Mouse (Mus musculus): ENCODE measurements around the gene Mcrip1. TPM values are rescaled to one million over a fixed set of nuclear protein-coding genes. Genes with fewer than 3 reads are reported as not detected.
A peak's percentile ranks its signal among the peaks of the same experiment; 100 is the strongest.
"Not testable (repeated sequence)": the region's sequence is repeated elsewhere in the genome, so short reads cannot be mapped to it uniquely, and the experiment has no call there.

Mcrip1 gene
- polyA plus RNA-seq, 1 experiment = 153 TPM

DNA sequence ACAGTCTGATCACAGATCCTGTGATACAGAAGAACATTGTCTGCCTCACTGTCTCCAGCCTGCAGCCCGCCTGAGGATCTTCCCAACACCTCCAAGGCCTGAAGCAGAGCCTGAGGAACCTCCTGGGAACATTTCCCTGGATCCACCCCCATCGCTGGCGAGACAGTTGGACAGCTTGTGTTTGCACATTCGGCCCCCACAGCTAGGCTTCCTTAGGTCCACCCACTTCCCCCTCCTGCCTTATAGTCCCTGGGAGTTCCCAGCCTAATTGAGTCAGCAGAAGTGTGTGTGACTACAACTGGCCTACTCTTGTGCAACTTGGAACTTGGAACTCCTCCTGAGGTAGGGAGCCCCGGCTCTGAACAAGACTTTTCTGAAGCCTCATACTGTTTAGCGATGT lies 31.5 kb downstream of the Mcrip1 start:
- peak; percentile 85 to 91 for DNase-seq (ENCODE audit: extremely low spot score in 1 of 2, low spot score in 1 of 2)

GRCm38 (mm10) chr11:120517147-120517546 lies 32.4 kb downstream of the Mcrip1 start:
- no peak for DNase-seq (ENCODE audit: extremely low spot score in 1 of 2, low spot score in 1 of 2)

DNA sequence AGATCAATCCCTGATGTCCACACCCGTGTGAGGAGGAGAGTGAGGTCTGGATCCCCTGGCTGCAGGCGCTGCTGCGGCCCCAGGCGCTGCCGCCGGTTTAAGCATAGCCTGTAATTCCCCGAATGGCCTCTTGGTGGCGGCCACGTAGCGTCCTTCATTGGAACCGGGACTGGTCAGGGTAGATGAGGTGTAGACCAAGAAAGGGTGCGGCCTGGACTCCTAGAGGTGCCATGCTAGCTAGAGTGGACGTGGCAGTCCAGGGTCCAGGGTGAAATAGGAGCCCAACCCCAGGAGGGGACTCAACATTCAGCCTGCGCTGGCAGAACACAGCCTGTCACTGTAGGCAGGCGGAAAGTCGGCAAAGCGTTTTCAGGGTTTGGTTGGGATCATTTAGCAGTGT lies 33.9 kb downstream of the Mcrip1 start:
- DNase-seq (ENCODE audit: extremely low spot score in 1 of 2, low spot score in 1 of 2) = peak; percentile 36 to 94

DNA sequence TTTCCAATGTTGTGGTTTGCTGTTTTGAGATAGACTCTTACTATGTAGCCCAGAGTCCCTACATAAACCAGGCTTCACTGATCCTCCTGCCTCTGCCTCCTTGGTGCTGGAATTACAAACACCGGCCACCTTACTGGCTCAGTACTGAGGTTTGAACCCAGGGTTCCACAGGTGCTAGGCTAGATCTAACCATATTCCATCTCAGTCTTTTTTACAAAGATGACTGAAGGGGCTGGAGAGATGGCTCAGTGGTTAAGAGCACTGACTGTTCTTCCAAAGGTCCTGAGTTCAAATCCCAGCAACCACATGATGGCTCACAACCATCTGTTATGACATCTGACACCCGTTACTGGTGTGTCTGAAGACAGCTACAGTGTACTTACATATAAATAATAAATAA lies 35.3 kb downstream of the Mcrip1 start:
- not testable (repeated sequence) for DNase-seq (ENCODE audit: extremely low spot score in 1 of 2, low spot score in 1 of 2)

GRCm38 (mm10) chr11:120512790-120513453 lies 36.6 kb downstream of the Mcrip1 start:
- no peak for DNase-seq (ENCODE audit: extremely low spot score in 1 of 2, low spot score in 1 of 2)

DNA sequence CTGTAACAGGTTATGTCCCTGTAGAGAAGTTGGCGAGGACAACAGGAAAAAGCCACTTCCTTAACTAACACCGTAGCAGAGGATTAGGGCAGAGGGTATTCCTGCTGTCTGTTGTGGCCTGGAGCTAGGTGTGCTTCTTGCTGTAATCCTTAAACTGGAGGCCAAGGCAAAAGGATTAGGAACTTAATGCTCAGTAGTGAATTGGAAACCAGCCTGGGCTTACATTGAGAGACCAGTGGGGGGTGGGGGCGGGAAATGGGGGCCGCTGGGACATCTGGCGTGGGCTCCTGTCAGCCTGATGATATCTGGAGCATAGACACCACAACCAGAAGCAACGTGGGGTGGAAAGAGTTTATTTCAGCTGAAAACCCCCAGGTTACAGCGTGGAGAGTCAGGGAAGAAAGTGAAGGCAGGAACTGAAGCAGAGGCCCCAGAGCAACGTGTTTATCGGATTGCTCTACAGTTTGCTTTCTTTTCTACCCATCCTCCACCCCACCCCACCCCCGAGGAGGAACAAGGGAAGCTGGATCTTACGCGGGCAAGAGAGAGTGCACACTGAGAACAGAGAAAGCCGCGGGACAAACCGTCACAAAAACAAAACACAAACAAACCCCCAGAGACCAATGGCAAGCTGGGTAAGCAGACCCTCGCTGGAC lies 39.0 kb downstream of the Mcrip1 start:
- no peak for DNase-seq (ENCODE audit: extremely low spot score in 1 of 2, low spot score in 1 of 2)

GRCm38 (mm10) chr11:120509940-120510339 lies 39.6 kb downstream of the Mcrip1 start:
- DNase-seq (ENCODE audit: extremely low spot score in 1 of 2, low spot score in 1 of 2) = no peak

DNA sequence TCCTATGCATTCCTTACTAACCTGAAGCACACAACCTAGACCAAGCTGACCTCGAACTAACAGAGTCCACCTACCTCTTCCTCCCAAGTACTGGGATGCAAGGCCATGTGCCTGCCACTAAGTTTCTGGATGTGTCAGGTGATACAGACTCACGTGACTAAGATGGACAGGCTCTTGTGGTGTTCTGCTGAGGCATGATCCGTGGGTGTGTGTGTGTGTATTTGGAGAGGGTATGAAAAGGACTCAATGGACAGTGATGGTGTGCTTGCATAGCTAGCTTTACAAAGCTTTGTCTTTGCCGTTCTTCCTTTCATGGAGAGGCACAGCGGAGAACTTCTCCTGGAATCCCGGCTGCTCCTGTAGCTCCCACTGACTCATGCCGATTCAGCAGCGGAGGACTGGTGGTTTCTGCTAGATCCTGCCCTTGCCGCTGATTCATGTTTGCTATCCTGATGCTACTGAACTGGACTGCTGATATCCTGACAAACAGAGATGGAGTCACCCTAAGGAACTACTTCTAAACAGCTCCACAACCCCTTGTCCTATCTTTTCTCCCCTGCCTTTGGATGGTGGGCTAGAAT lies 41.1 kb downstream of the Mcrip1 start:
- no peak for DNase-seq (ENCODE audit: extremely low spot score in 1 of 2, low spot score in 1 of 2)

DNA sequence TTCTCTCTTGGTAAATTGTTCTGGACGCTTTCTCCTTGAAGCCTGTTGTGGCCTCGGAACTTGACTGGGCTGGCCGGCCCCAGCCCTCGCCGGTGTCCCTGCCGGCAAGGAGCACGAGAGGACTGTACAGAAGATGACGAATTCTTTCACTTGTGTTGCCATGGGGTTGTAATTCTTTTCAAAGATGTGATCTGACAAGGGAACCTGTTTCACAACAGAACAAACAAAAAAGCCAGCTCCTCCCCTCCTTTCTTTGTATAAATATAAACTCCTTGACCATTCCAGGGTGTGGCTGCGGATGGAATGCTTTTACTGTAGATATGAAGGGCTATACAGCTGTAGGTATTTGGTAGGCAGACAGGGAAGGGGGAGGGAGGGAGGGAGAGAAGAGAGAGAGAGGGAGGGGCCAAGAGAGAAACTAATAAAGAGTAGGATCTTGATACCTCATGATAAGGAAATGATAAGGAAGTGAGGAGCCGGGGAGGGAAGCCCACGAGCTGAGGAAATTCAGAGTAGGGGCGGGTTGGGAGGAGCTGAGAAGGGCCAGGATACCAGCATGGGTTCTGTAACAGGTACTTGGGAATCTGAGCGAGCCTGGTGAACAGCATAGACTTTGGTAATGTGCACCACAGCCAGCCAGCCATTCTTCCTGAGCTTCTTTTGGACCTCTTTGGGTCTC lies 41.8 kb downstream of the Mcrip1 start:
- no peak for DNase-seq (ENCODE audit: extremely low spot score in 1 of 2, low spot score in 1 of 2)

GRCm38 (mm10) chr11:120506899-120507298 lies 42.6 kb downstream of the Mcrip1 start:
- DNase-seq (ENCODE audit: extremely low spot score in 1 of 2, low spot score in 1 of 2) = no peak

- no peak for DNase-seq (ENCODE audit: extremely low spot score in 1 of 2, low spot score in 1 of 2)
Measured at GRCm38 (mm10) chr11:120505661-120506060, 43.9 kb downstream of the Mcrip1 start.

GRCm38 (mm10) chr11:120501701-120502100 lies 47.8 kb downstream of the Mcrip1 start:
- DNase-seq (ENCODE audit: extremely low spot score in 1 of 2, low spot score in 1 of 2) = no peak

- no peak for DNase-seq (ENCODE audit: extremely low spot score in 1 of 2, low spot score in 1 of 2)
Measured at GRCm38 (mm10) chr11:120501018-120501417, 48.5 kb downstream of the Mcrip1 start.

DNA sequence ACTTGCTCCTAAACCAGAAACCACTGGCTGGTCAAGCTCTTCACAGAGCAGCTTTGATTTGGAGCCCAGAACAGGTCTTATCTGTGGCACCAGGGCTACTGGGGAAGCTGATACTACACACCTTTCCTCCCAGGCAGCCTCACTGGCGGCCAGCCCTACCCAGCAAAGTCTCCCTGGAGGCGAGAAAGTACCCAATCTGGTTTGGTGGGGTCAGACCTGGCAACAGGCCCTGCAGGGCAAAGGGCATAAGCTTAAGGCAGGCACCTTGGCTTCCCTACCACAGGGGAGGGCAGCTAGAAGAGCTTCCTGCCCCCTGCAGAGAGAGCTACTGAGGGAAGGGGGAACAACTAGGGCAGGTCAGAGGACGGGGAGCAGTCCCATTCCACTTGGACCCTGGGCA lies 49.2 kb downstream of the Mcrip1 start:
- no peak for DNase-seq (ENCODE audit: extremely low spot score in 1 of 2, low spot score in 1 of 2)

DNA sequence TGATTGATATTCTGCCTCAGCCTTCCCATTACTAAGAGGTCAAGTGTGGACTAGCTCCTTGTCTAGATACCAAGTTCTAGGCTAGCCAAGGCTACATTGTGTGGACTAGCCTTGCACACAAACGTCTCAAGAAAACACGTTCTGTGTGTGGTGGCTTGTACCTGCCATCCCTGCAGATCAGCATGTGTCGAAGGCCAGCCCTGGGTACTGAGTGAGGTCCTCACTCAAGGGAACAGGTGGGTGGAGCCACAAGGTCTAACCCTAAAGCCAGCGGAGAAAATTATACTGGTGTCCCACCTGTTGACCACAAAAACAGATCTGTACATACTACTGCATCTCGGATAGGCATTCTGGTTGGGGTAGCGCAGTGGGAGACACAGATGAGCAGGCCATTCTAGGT lies 49.6 kb downstream of the Mcrip1 start:
- DNase-seq (ENCODE audit: extremely low spot score in 1 of 2, low spot score in 1 of 2) = no peak

DNA sequence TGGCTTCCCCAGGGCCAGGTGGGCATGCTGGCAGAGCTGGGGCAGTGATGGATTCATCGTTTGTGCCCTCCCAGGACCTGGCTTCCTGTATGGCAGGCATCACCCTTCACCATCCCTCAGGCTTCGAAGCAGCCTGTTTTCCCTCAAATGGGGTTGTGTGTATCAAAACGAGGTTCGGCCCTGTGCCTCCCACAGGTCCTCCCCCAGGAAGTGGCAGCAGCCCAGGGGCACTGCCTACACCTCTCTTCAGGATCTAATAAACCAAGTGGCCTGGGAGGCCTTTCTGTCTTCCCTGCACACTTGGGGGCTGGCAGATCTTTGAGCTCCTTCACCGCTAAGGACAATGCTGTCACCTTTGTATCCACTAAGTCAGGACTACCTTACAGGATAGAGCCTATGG lies 50.6 kb downstream of the Mcrip1 start:
- no peak for DNase-seq (ENCODE audit: extremely low spot score in 1 of 2, low spot score in 1 of 2)

DNA sequence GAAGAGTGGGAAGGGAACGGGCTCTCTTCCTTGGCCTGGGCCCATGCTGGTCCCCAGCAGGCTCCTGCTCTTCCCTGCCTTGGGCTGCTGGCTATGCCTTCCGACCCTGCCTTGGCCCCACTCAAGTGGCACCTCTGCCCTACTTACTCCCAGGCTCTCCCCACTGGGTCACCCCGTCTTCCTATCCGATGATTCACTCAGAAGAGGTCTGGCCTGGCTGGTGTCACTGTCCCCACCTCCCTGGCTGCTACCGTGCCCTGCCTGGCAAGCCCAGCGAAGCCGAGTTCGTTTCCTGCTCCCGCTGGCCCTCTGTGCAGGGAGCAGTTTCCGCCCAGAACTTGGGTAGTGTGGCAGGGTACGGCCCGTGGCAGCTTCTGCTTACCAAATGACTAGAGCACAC lies 51.3 kb downstream of the Mcrip1 start:
- DNase-seq (ENCODE audit: extremely low spot score in 1 of 2, low spot score in 1 of 2) = no peak

GRCm38 (mm10) chr11:120497436-120497835 lies 52.1 kb downstream of the Mcrip1 start:
- no peak for DNase-seq (ENCODE audit: extremely low spot score in 1 of 2, low spot score in 1 of 2)

DNA sequence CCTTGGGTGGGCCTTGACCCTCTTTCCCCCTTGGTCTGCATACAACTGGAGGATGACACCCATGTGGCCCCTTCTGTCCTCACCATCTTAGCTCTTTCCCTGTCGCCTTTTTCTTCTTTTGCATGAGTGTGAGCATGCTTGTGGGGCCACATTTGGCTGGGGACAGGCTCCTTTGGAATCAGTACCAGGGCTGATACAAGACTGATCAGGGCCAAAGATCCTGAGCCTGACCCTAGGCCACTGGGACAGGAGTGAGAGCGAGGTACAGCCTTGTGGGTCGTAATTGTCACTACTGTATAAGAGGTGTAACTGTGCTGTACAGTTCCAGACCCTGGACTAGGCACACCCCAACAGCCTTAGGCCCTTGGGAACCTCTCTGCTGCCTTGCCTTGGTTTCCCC lies 55.6 kb downstream of the Mcrip1 start:
- no peak for DNase-seq (ENCODE audit: extremely low spot score in 1 of 2, low spot score in 1 of 2)

GRCm38 (mm10) chr11:120493351-120493750 lies 56.2 kb downstream of the Mcrip1 start:
- DNase-seq (ENCODE audit: extremely low spot score in 1 of 2, low spot score in 1 of 2) = no peak
